In the genomic region with DNA sequence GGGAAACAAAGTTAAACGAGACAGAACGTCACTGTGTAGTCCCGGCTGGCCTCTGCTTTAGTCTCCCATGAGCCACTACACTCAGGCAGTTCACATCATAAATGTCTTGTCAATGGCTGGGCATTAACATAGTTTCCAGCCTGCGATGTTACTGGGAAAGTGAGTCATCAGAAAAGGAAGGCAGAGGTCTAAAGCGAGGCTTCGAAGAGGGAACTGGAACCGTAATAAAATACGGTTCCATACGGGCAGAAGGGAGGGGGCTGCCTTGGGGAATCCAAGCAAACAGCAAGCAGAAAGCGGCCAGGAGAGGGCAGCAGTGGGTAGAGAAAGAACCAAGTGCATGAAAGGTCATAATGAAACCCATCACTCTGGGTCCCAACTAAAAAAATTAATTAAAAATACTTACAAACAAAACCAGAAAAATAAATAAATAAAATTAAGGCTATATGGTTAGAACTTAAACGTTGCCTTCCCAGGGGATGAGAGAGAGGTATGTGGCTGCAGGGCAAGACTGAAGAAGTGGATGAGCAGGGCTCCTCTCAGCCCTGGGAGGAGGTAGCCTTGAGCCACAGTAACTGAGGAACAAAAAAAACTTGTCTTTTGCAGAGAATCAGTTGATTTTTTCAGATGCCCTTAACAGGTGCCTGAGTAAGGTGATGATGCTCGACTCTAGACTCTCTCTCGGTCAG, we compare ENCODE assay signal across 9 mouse cellular contexts. TPM values are rescaled to one million over a fixed set of nuclear protein-coding genes. Genes with fewer than 3 reads are reported as not detected.
DNase-seq lines count a peak whose midpoint lies in the region; ATAC-seq lines count a peak whose summit lies in the region.
"Had no signal": no experiment of that assay in that cellular context is flagged by ENCODE, and none has a peak within 500 bp of the region (broad histone marks: within the 10 kb centered on the region; RNA-seq: fewer than 3 reads in every experiment).

No protein-coding gene starts in this region.

- no peak overlapping the region for H3K4me3 ChIP-seq in hindbrain, embryonic 11.5 days (ENCODE audit: low read depth, low read length)
- H3K4me3 ChIP-seq: lung, embryonic 15.5 days had no signal

- H3K4me1 ChIP-seq in hindbrain, embryonic 11.5 days (replicated peaks; ENCODE audit: control insufficient read depth, insufficient read depth, low read length), result no peaks in the 10 kb centered on the region
- H3K4me1 ChIP-seq: lung, embryonic 15.5 days had no signal

- H3K36me3 ChIP-seq in hindbrain, embryonic 11.5 days (ENCODE audit: control insufficient read depth, insufficient read depth, low read length), result no peaks in the 10 kb centered on the region
- H3K36me3 ChIP-seq: lung, embryonic 15.5 days had no signal

- H3K9me3 ChIP-seq in hindbrain, embryonic 11.5 days (ENCODE audit: control insufficient read depth, low read length), result 0 out of 2 replicates have a peak, but pooled peaks cover 2% of the 10 kb centered on the region
- H3K9me3 ChIP-seq: lung, embryonic 15.5 days had no signal

- no peak overlapping the region for H3K9ac ChIP-seq in hindbrain, embryonic 11.5 days (ENCODE audit: low read depth, low read length)
- H3K9ac ChIP-seq: lung, embryonic 15.5 days had no signal

- ATAC-seq in hindbrain, embryonic 11.5 days (ENCODE audit: low FRiP score), result peak; percentile 79

- peak; percentile 48 for DNase-seq in Muller cell, postnatal 12 days (ENCODE audit: inconsistent ontology term)
- peak; percentile 82 for DNase-seq in cerebellum, adult 9-10 months
- DNase-seq in frontal cortex, postnatal 10 days (ENCODE audit: low spot score in 2 of 2), result peak; percentile 32 to 71
- peak; percentile 87 for DNase-seq in hindbrain, embryonic 11.5 days (ENCODE audit: low spot score)
- DNase-seq in layer of hippocampus, postnatal 10 days (ENCODE audit: low spot score in 2 of 2), result peak; percentile 89 to 90
- DNase-seq in lung, postnatal 25 days (ENCODE audit: low spot score), result peak; percentile 64
- DNase-seq in retina, postnatal 1 day, result peak; percentile 77
- peak; percentile 36 for DNase-seq in urinary bladder, adult 2 months (ENCODE audit: low spot score)

- 42% methylated on average over 13 of the region's 13 CpGs for WGBS in hindbrain, embryonic 11.5 days

- no peaks in the 10 kb centered on the region for H3K27me3 ChIP-seq in hindbrain, embryonic 11.5 days (ENCODE audit: control insufficient read depth, insufficient read depth, low read length)
- H3K27me3 ChIP-seq: lung, embryonic 15.5 days had no signal

- no peak overlapping the region for H3K27ac ChIP-seq in hindbrain, embryonic 11.5 days (ENCODE audit: low read depth, low read length)
- H3K27ac ChIP-seq: lung, embryonic 15.5 days had no signal

- no peak overlapping the region for H3K4me2 ChIP-seq in hindbrain, embryonic 11.5 days (replicated peaks; ENCODE audit: low read depth, low read length)
- H3K4me2 ChIP-seq: lung, embryonic 15.5 days had no signal

RNA-seq across cellular contexts. Expression of gene Nipa2, which starts 24.4 kb away (rescaled TPM):
- 48.4 and 49.7 TPM in 2 replicates for polyA plus RNA-seq in hindbrain, embryonic 11.5 days (2014; fragmentation: Nextera tagmentation; extraction: Ambion mirVana)
- total RNA-seq in layer of hippocampus, postnatal 10 days (2021), result 10 to 100 TPM; 56.1 to 62.7 TPM
- 31.4 and 32.8 TPM in 2 replicates for polyA plus RNA-seq in urinary bladder, adult 2 months (2012; rRNA removed)

RNA-seq across cellular contexts. Expression of gene Nipa1, which starts 33.1 kb away (rescaled TPM):
- 11.1 and 11.4 TPM in 2 replicates for polyA plus RNA-seq in hindbrain, embryonic 11.5 days (2014; fragmentation: Nextera tagmentation; extraction: Ambion mirVana)
- total RNA-seq in layer of hippocampus, postnatal 10 days (2021), result 10 to 100 TPM; 70.0 to 75.4 TPM
- 13.5 and 13.8 TPM in 2 replicates for polyA plus RNA-seq in urinary bladder, adult 2 months (2012; rRNA removed)

Comparison
In these comparisons a context has a peak if more than half of its experiments do, and no peak if none do; other contexts are left out.
1. DNase-seq: peak in every context shown above with its lines; median percentile 90 in layer of hippocampus, postnatal 10 days; 87 in hindbrain, embryonic 11.5 days; 82 in cerebellum, adult 9-10 months; 77 in retina, postnatal 1 day; 64 in lung, postnatal 25 days; 52 in frontal cortex, postnatal 10 days; 48 in Muller cell, postnatal 12 days; 36 in urinary bladder, adult 2 months.